Mouse (Mus musculus): Measurements from ENCODE around the gene Tspoap1. TPM values are rescaled to one million over a fixed set of nuclear protein-coding genes. Genes with fewer than 3 reads are reported as not detected.

Gene Tspoap1
- polyA plus RNA-seq, 1 experiment from 2014 or later, result 54.5 TPM

- H3K27me3 ChIP-seq (ENCODE audit: control insufficient read depth, insufficient read depth, low read length), result no peaks in the 10 kb centered on the region; the same call in 1 of the 2 replicates
- H3K36me3 ChIP-seq (ENCODE audit: control insufficient read depth, insufficient read depth, low read length), result peaks cover 11% of the 10 kb centered on the region; the same call in 1 of the 2 replicates
- H3K9me3 ChIP-seq (ENCODE audit: control insufficient read depth, low read length), result no peaks in the 10 kb centered on the region
- ATAC-seq (ENCODE audit: low FRiP score, low TSS enrichment) (no peak), DNase-seq (no peak)
- peaks cover 44% of the 10 kb centered on the region for H3K4me1 ChIP-seq (ENCODE audit: control insufficient read depth, insufficient read depth, low read length)
- H3K27ac ChIP-seq (replicated peaks; ENCODE audit: low read depth, low read length), result 0 out of 2 replicates have a peak overlapping the region, but pooled peaks have one; percentile 84
- peak overlapping the region; percentile 65 for H3K4me3 ChIP-seq (replicated peaks; ENCODE audit: low read depth, low read length)
- 74% methylated on average over 14 of the region's 14 CpGs for WGBS
- peak overlapping the region; percentile 80 for H3K9ac ChIP-seq (replicated peaks; ENCODE audit: low read length)
- H3K4me2 ChIP-seq (ENCODE audit: low read length), result peak overlapping the region; percentile 97
Observed at GRCm38 (mm10) chr11:87761806-87762701, 1.7 kb downstream of the Tspoap1 start.

DNA sequence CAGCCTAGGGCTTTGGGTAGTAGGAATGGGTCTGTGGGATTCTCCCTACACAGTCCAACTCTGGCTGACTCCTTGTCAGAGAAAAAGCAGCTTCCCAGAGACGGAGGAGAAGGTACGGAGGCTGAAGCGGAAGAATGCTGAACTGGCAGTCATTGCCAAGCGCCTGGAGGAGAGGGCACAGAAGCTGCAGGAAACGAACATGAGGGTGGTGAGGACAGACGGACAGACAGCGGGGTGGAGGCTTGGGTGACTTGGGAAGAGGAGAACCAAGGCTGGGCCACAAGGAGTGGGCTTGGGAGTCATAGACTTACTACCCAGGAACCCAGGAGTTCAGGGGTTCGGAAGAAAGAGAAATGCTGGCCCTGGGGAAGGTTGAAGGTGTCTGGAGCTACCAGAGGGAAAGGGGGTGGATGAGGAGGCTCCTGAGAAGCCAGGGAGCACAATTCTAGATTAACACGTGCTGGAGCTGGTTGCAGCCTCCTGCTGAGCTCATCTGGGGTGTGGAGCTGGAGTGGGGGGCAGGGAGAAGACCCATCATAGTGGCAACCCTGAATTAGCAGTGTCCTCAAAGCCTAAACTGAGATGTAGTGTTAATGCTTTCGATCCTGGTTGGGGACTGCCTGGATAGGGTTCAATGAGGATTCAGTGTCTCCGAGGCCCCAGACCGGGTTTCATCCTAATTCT, 2.5 kb downstream of the Tspoap1 start:
- DNase-seq (peak; percentile 3), ATAC-seq (ENCODE audit: low FRiP score, low TSS enrichment) (no peak)
- peak overlapping the region; percentile 97 for H3K4me2 ChIP-seq (ENCODE audit: low read length)
- H3K4me3 ChIP-seq (replicated peaks; ENCODE audit: low read depth, low read length), result peak overlapping the region; percentile 65
- no peaks in the 10 kb centered on the region; the same call in 1 of the 2 replicates for H3K27me3 ChIP-seq (ENCODE audit: control insufficient read depth, insufficient read depth, low read length)
- H3K9me3 ChIP-seq (ENCODE audit: control insufficient read depth, low read length), result no peaks in the 10 kb centered on the region
- peak overlapping the region; percentile 80 for H3K9ac ChIP-seq (replicated peaks; ENCODE audit: low read length)
- 51% methylated on average over 12 of the region's 12 CpGs for WGBS
- peaks cover 44% of the 10 kb centered on the region for H3K4me1 ChIP-seq (ENCODE audit: control insufficient read depth, insufficient read depth, low read length)
- H3K36me3 ChIP-seq (ENCODE audit: control insufficient read depth, insufficient read depth, low read length), result peaks cover 18% of the 10 kb centered on the region
- peak overlapping the region; percentile 84 for H3K27ac ChIP-seq (replicated peaks; ENCODE audit: low read depth, low read length)

DNA sequence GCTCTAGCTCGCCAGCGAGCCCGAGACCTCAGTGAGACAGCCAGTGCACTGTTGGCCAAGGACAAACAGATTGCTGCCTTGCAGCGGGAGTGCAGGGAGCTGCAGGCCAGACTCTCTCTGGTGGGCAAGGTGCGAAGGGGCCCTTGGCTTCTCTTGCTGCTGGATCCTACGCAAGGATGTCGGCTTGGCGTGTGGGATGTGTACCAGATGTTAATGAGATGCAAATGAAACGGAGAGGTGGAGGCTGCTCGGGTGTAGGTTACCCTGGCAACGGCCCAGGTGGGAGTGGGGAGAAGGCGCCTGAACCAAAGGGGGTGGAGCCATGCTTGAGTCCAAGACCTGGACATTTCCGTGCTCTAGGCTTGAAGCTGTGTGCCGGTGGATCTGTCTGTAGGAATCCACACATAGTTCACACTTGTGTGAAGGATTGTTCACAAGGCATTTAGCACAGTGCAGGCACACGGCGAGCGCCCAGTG, 3.2 kb downstream of the Tspoap1 start:
- peak; percentile 76 for ATAC-seq (ENCODE audit: low FRiP score, low TSS enrichment)
- H3K27me3 ChIP-seq (ENCODE audit: control insufficient read depth, insufficient read depth, low read length), result no peaks in the 10 kb centered on the region; the same call in 1 of the 2 replicates
- peaks cover 22% of the 10 kb centered on the region for H3K36me3 ChIP-seq (ENCODE audit: control insufficient read depth, insufficient read depth, low read length)
- peak overlapping the region; percentile 65 for H3K4me3 ChIP-seq (replicated peaks; ENCODE audit: low read depth, low read length)
- peak overlapping the region; percentile 80 for H3K9ac ChIP-seq (replicated peaks; ENCODE audit: low read length)
- WGBS, result 2% methylated on average over 17 of the region's 17 CpGs
- H3K27ac ChIP-seq (replicated peaks; ENCODE audit: low read depth, low read length), result peak overlapping the region; percentile 84
- peak overlapping the region; percentile 97 for H3K4me2 ChIP-seq (ENCODE audit: low read length)
- no peaks in the 10 kb centered on the region for H3K9me3 ChIP-seq (ENCODE audit: control insufficient read depth, low read length)
- H3K4me1 ChIP-seq (ENCODE audit: control insufficient read depth, insufficient read depth, low read length), result peaks cover 44% of the 10 kb centered on the region
- DNase-seq, result peak; percentile 90

GRCm38 (mm10) chr11:87763988-87764876, 3.9 kb downstream of the Tspoap1 start:
- DNase-seq (peak; percentile 77), ATAC-seq (ENCODE audit: low FRiP score, low TSS enrichment) (peak; percentile 54)
- Histone ChIP-seq H3K4me1 (ENCODE audit: control insufficient read depth, insufficient read depth, low read length) (peaks cover 44% of the 10 kb centered on the region), H3K4me3 (replicated peaks; ENCODE audit: low read depth, low read length) (peak overlapping the region; percentile 65), H3K4me2 (ENCODE audit: low read length) (peak overlapping the region; percentile 97), H3K27me3 (ENCODE audit: control insufficient read depth, insufficient read depth, low read length) (no peaks in the 10 kb centered on the region; the same call in 1 of the 2 replicates), H3K36me3 (ENCODE audit: control insufficient read depth, insufficient read depth, low read length) (peaks cover 27% of the 10 kb centered on the region), H3K27ac (replicated peaks; ENCODE audit: low read depth, low read length) (peak overlapping the region; percentile 84), H3K9me3 (ENCODE audit: control insufficient read depth, low read length) (no peaks in the 10 kb centered on the region), H3K9ac (replicated peaks; ENCODE audit: low read length) (peak overlapping the region; percentile 80)
- WGBS, result under 1% methylated on average over 65 of the region's 65 CpGs

DNA sequence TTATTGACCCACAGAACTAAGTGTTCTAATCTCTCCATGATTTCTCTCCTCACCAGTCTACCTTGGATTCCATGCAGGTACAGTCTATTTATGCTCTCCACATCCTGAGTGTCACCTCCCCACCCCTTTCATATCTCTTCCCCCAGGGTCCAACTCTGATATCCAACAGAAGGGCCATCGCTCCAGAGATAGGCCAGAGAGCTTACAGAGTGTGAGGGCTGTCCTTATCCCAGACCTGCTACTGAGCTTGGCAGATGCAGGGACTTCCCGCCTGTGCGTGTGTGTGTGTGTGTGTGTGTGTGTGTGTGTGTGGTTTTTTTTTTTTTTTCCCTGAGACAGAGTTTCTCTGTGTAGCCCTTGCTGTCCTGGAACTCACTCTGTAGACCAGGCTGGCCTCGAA, 8.4 kb downstream of the Tspoap1 start:
- Histone ChIP-seq H3K36me3 (ENCODE audit: control insufficient read depth, insufficient read depth, low read length) (peaks cover 72% of the 10 kb centered on the region), H3K27me3 (ENCODE audit: control insufficient read depth, insufficient read depth, low read length) (no peaks in the 10 kb centered on the region), H3K4me2 (ENCODE audit: low read length) (no peak overlapping the region), H3K9me3 (ENCODE audit: control insufficient read depth, low read length) (no peaks in the 10 kb centered on the region), H3K4me3 (replicated peaks; ENCODE audit: low read depth, low read length) (no peak overlapping the region), H3K27ac (replicated peaks; ENCODE audit: low read depth, low read length) (no peak overlapping the region), H3K4me1 (ENCODE audit: control insufficient read depth, insufficient read depth, low read length) (peaks cover 11% of the 10 kb centered on the region; the same call in 1 of the 2 replicates), H3K9ac (replicated peaks; ENCODE audit: low read length) (no peak overlapping the region)
- ATAC-seq (ENCODE audit: low FRiP score, low TSS enrichment) (no peak), DNase-seq (no peak)
- WGBS, result 97% methylated on average over 4 of the region's 4 CpGs

GRCm38 (mm10) chr11:87770989-87771388, 10.6 kb downstream of the Tspoap1 start:
- H3K36me3 ChIP-seq (ENCODE audit: control insufficient read depth, insufficient read depth, low read length), result peaks cover 88% of the 10 kb centered on the region
- 67% methylated on average over 3 of the region's 3 CpGs for WGBS
- DNase-seq (peak; percentile 76), ATAC-seq (ENCODE audit: low FRiP score, low TSS enrichment) (no peak)
- H3K4me1 ChIP-seq (ENCODE audit: control insufficient read depth, insufficient read depth, low read length), result no peaks in the 10 kb centered on the region
- no peak overlapping the region for H3K27ac ChIP-seq (replicated peaks; ENCODE audit: low read depth, low read length)
- H3K4me2 ChIP-seq (ENCODE audit: low read length), result no peak overlapping the region
- H3K27me3 ChIP-seq (ENCODE audit: control insufficient read depth, insufficient read depth, low read length), result no peaks in the 10 kb centered on the region
- no peak overlapping the region for H3K4me3 ChIP-seq (replicated peaks; ENCODE audit: low read depth, low read length)
- no peaks in the 10 kb centered on the region for H3K9me3 ChIP-seq (ENCODE audit: control insufficient read depth, low read length)
- no peak overlapping the region for H3K9ac ChIP-seq (replicated peaks; ENCODE audit: low read length)

GRCm38 (mm10) chr11:87772354-87772753, 12.0 kb downstream of the Tspoap1 start:
- Histone ChIP-seq H3K4me2 (ENCODE audit: low read length) (no peak overlapping the region), H3K4me3 (replicated peaks; ENCODE audit: low read depth, low read length) (no peak overlapping the region), H3K27me3 (ENCODE audit: control insufficient read depth, insufficient read depth, low read length) (no peaks in the 10 kb centered on the region), H3K4me1 (ENCODE audit: control insufficient read depth, insufficient read depth, low read length) (no peaks in the 10 kb centered on the region), H3K9ac (replicated peaks; ENCODE audit: low read length) (no peak overlapping the region), H3K36me3 (ENCODE audit: control insufficient read depth, insufficient read depth, low read length) (peaks cover 90% of the 10 kb centered on the region), H3K27ac (replicated peaks; ENCODE audit: low read depth, low read length) (no peak overlapping the region), H3K9me3 (ENCODE audit: control insufficient read depth, low read length) (no peaks in the 10 kb centered on the region)
- WGBS, result 91% methylated on average over 3 of the region's 3 CpGs
- no peak for ATAC-seq (ENCODE audit: low FRiP score, low TSS enrichment)
- no peak for DNase-seq

Data from midbrain, embryonic 14.5 days (tissue).